Mouse (Mus musculus) erythroblast, adult 5-6 weeks (primary cell): ENCODE results near the gene Hist1h4f. TPM values are rescaled to one million over a fixed set of nuclear protein-coding genes. Genes with fewer than 3 reads are reported as not detected.
"Not testable (repeated sequence)": the region's sequence is repeated elsewhere in the genome, so short reads cannot be mapped to it uniquely, and the experiment has no call there.

Source experiments
- ATAC-seq: replicated peaks from 2 replicates; pipeline ENCODE4 v1.8.0; 2016; ENCODE audit warnings: moderate number of reproducible peaks, mild to moderate bottlenecking, moderate TSS enrichment, inconsistent platforms; ENCODE audit not compliant: poor library complexity, low FRiP score, severe bottlenecking
- total RNA-seq, 2 experiments: library from RNA; stranded (forward) in 1 of 2; stranded (reverse) in 1 of 2; fragments of 150-400 nt in 1 of 2; fragments of 200-764, 138-1000 nt in 1 of 2; gene quantifications; 2 replicates each; pipeline versions ENCODE4 v1.2.3 to v1.2.4; 2015 to 2017; ENCODE audit warnings: low replicate concordance in 2 of 2

Gene Hist1h4f
- total RNA-seq, 2 experiments from 2014 or later = 55.5 to 1,011 TPM

- ATAC-seq = no peak
Observed at GRCm38 (mm10) chr13:23576906-23577639, 25.6 kb upstream of the Hist1h4f start.

GRCm38 (mm10) chr13:23576351-23576881 is 25.0 kb upstream of the Hist1h4f start:
- peak; percentile 7 for ATAC-seq

- ATAC-seq = not testable (repeated sequence)
Observed at GRCm38 (mm10) chr13:23575864-23576313, 24.4 kb upstream of the Hist1h4f start.

GRCm38 (mm10) chr13:23575271-23575851 is 23.9 kb upstream of the Hist1h4f start, which contains the start of gene Hist1h3d:
Gene Hist1h3d (plus strand): TSS chr13:23575763.
- peak; percentile 60 for ATAC-seq

- ATAC-seq = not testable (repeated sequence)
Observed at GRCm38 (mm10) chr13:23574546-23575170, 23.2 kb upstream of the Hist1h4f start.

GRCm38 (mm10) chr13:23573898-23574524 is 22.6 kb upstream of the Hist1h4f start, which contains the start of the genes Hist1h2bf and Hist1h2ad:
Gene Hist1h2bf (minus strand): TSS chr13:23574196.
Gene Hist1h2ad (plus strand): TSS chr13:23574381.
- ATAC-seq = peak; percentile 73

GRCm38 (mm10) chr13:23573034-23573897 is 21.8 kb upstream of the Hist1h4f start:
- ATAC-seq = not testable (repeated sequence)

- 0 out of 2 replicates have a peak, but pooled peaks have one; percentile 12 for ATAC-seq
Observed at GRCm38 (mm10) chr13:23572218-23573033, 21.0 kb upstream of the Hist1h4f start.

- ATAC-seq = not testable (repeated sequence)
Observed at GRCm38 (mm10) chr13:23571504-23572217, 20.2 kb upstream of the Hist1h4f start.

GRCm38 (mm10) chr13:23571022-23571503 is 19.6 kb upstream of the Hist1h4f start, which contains the start of the genes Hist1h2ae and Hist1h2bg:
Gene Hist1h2ae (minus strand): TSS chr13:23571220.
Gene Hist1h2bg (plus strand): TSS chr13:23571396.
- peak; percentile 79 for ATAC-seq

- not testable (repeated sequence) for ATAC-seq
Observed at GRCm38 (mm10) chr13:23570261-23571021, 19.0 kb upstream of the Hist1h4f start.

- ATAC-seq = no peak
Observed at GRCm38 (mm10) chr13:23564482-23564881, 13.0 kb upstream of the Hist1h4f start.

GRCm38 (mm10) chr13:23562699-23563462 is 11.4 kb upstream of the Hist1h4f start:
- ATAC-seq = peak; percentile 51

- ATAC-seq = peak; percentile 91
Observed at GRCm38 (mm10) chr13:23561883-23562659, 10.6 kb upstream of the Hist1h4f start, which contains the start of gene Hist1h3e. Gene Hist1h3e (minus strand): TSS chr13:23562369.

- ATAC-seq = peak; percentile 55
Observed at GRCm38 (mm10) chr13:23561531-23561882, 10.1 kb upstream of the Hist1h4f start.
